Mouse (Mus musculus) stomach, embryonic 15.5 days (tissue): Measurements from ENCODE around the gene Xrcc2. TPM values are rescaled to one million over a fixed set of nuclear protein-coding genes. Genes with fewer than 3 reads are reported as not detected.

ENCODE experiments used
- ATAC-seq: fragments of 200-750 bp; cut with Nextera tagmentation; 2 replicates; pipeline ENCODE4 v1.8.0; 2017; ENCODE audit warnings: low read depth, moderate number of reproducible peaks, moderate TSS enrichment; ENCODE audit not compliant: insufficient read depth, low FRiP score
- H3K27ac ChIP-seq: fragments of 300-500 bp; sonication (generic); 2 replicates; pipeline ENCODE4 v1.5.1; 2015; ENCODE audit warnings: mild to moderate bottlenecking, inconsistent platforms
- H3K27me3 ChIP-seq: fragments of 300-500 bp; sonication (generic); replicated peaks from 2 replicates; pipeline ENCODE4 v1.6.1; 2015; ENCODE audit warnings: inconsistent platforms
- H3K36me3 ChIP-seq: fragments of 300-500 bp; sonication (generic); 2 replicates; pipeline ENCODE4 v1.6.1; 2015; ENCODE audit warnings: inconsistent platforms
- H3K4me1 ChIP-seq: fragments of 300-500 bp; sonication (generic); 2 replicates; pipeline ENCODE4 v1.6.1; 2015; ENCODE audit warnings: inconsistent platforms
- H3K4me2 ChIP-seq: fragments of 300-500 bp; sonication (generic); 2 replicates; pipeline ENCODE4 v1.6.1; 2015; ENCODE audit warnings: mild to moderate bottlenecking, inconsistent platforms
- H3K4me3 ChIP-seq: fragments of 300-500 bp; sonication (generic); replicated peaks from 2 replicates; pipeline ENCODE4 v1.5.1; 2015; ENCODE audit warnings: inconsistent platforms
- H3K9ac ChIP-seq: fragments of 300-500 bp; sonication (generic); 2 replicates; pipeline ENCODE4 v1.6.1; 2015; ENCODE audit warnings: inconsistent platforms
- H3K9me3 ChIP-seq: fragments of 300-500 bp; sonication (generic); 2 replicates; pipeline ENCODE4 v1.6.1; 2016; ENCODE audit warnings: inconsistent platforms
- WGBS: fragments of 180-500 bp; shearing (Covaris S2); methylation state at CpG from one replicate; pipeline ENCODE4 v1.1.7; 2015; 5-methylcytosine and 5-hydroxymethylcytosine counted together
- polyA plus RNA-seq: library from polyadenylated mRNA; unstranded; fragments of >200 nt; fragmentation: Nextera tagmentation; extraction: Ambion mirVana; gene quantifications from 2 replicates; pipeline ENCODE4 v1.2.1, GENCODE M21; 2015

The Xrcc2 gene
- polyA plus RNA-seq, 1 experiment from 2014 or later: 8.2 TPM

- Histone ChIP-seq H3K4me1 (peaks cover 4% of the 10 kb centered on the region; the same call in 1 of the 2 replicates), H3K9ac (no peak overlapping the region), H3K27ac (no peak overlapping the region), H3K36me3 (no peaks in the 10 kb centered on the region), H3K4me2 (no peak overlapping the region), H3K27me3 (no peaks in the 10 kb centered on the region), H3K9me3 (no peaks in the 10 kb centered on the region), H3K4me3 (no peak overlapping the region)
- WGBS: 53% methylated on average over 4 of the region's 4 CpGs
- ATAC-seq: peak; percentile 14; the same call in 1 of the 2 replicates
These were observed 39.5 kb downstream of the Xrcc2 start for GRCm38 (mm10) chr5:25666108-25666507.

- Histone ChIP-seq H3K27me3 (no peaks in the 10 kb centered on the region), H3K4me3 (no peak overlapping the region), H3K36me3 (no peaks in the 10 kb centered on the region), H3K9me3 (no peaks in the 10 kb centered on the region), H3K4me1 (peaks cover 4% of the 10 kb centered on the region; the same call in 1 of the 2 replicates), H3K9ac (no peak overlapping the region), H3K27ac (no peak overlapping the region), H3K4me2 (no peak overlapping the region)
- no peak for ATAC-seq
- 79% methylated on average over 10 of the region's 10 CpGs for WGBS
These were observed 40.1 kb downstream of the Xrcc2 start for GRCm38 (mm10) chr5:25665516-25665915.

- no peaks in the 10 kb centered on the region for H3K36me3 ChIP-seq
- no peak overlapping the region for H3K27ac ChIP-seq
- H3K4me2 ChIP-seq: no peak overlapping the region
- H3K27me3 ChIP-seq: no peaks in the 10 kb centered on the region
- no peak overlapping the region for H3K9ac ChIP-seq
- no peak for ATAC-seq
- WGBS: 75% methylated on average over 2 of the region's 2 CpGs
- H3K9me3 ChIP-seq: no peaks in the 10 kb centered on the region
- H3K4me1 ChIP-seq: peaks cover 4% of the 10 kb centered on the region; the same call in 1 of the 2 replicates
- H3K4me3 ChIP-seq: no peak overlapping the region
These were observed 42.5 kb downstream of the Xrcc2 start for GRCm38 (mm10) chr5:25663165-25663564.

DNA sequence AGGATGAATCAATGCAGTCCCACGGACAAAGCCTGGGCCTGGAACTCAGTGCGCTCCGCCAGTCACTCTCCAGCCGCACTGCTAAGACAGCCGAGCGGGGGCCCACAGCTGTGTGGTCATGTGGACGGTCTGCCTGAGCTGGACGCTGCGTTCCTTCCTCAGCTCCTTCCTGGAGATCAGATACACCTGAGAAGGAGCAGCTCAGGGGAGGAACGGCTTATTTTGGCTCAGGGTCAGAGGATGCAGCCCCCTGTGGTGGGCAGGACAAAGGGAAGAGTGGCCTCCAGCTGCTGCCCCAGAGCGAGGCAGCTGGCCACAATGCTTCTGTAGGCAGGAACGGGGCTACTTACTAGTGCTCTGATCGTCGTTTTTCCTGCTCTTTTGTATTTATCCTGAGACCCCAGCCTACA is 51.0 kb downstream of the Xrcc2 start:
- H3K4me1 ChIP-seq: 0 out of 2 replicates have a peak, but pooled peaks cover 4% of the 10 kb centered on the region
- peak overlapping the region; percentile 43 for H3K4me2 ChIP-seq
- no peak for ATAC-seq
- H3K9me3 ChIP-seq: no peaks in the 10 kb centered on the region
- H3K9ac ChIP-seq: no peak overlapping the region
- 18% methylated on average over 14 of the region's 14 CpGs for WGBS
- no peaks in the 10 kb centered on the region for H3K27me3 ChIP-seq
- H3K27ac ChIP-seq: no peak overlapping the region
- H3K36me3 ChIP-seq: no peaks in the 10 kb centered on the region
- H3K4me3 ChIP-seq: peak overlapping the region; percentile 16

DNA sequence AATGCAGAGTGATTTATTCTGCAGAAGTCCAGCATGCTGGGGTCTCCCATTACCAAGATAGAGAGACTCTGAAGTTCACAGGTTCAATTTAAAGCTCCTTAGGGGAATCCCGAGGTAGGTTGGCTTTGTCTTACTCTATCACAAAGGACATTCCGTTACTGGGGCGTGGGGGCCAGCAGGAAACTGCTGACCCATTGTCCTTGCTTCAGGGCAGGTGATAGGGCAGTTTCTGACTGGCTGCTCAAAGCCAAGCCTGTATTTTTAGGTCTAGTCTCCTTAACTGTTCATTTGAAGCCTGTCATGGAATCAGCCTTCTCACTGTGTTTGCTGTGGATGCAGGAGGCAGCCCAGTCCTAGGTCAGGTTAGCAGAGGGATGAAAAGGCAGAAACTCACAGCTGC is 52.2 kb downstream of the Xrcc2 start:
- Histone ChIP-seq H3K9me3 (no peaks in the 10 kb centered on the region), H3K9ac (no peak overlapping the region), H3K4me1 (0 out of 2 replicates have a peak, but pooled peaks cover 4% of the 10 kb centered on the region), H3K27me3 (no peaks in the 10 kb centered on the region), H3K27ac (no peak overlapping the region), H3K4me2 (no peak overlapping the region), H3K4me3 (no peak overlapping the region), H3K36me3 (no peaks in the 10 kb centered on the region)
- WGBS: 56% methylated on average over 3 of the region's 3 CpGs
- no peak for ATAC-seq

- H3K4me1 ChIP-seq: 0 out of 2 replicates have a peak, but pooled peaks cover 4% of the 10 kb centered on the region
- H3K4me3 ChIP-seq: no peak overlapping the region
- H3K9ac ChIP-seq: no peak overlapping the region
- H3K27ac ChIP-seq: no peak overlapping the region
- no peaks in the 10 kb centered on the region for H3K36me3 ChIP-seq
- 86% methylated on average over 7 of the region's 7 CpGs for WGBS
- H3K27me3 ChIP-seq: no peaks in the 10 kb centered on the region
- no peak for ATAC-seq
- no peak overlapping the region for H3K4me2 ChIP-seq
- H3K9me3 ChIP-seq: no peaks in the 10 kb centered on the region
These were observed 53.2 kb downstream of the Xrcc2 start for GRCm38 (mm10) chr5:25652435-25652834.

DNA sequence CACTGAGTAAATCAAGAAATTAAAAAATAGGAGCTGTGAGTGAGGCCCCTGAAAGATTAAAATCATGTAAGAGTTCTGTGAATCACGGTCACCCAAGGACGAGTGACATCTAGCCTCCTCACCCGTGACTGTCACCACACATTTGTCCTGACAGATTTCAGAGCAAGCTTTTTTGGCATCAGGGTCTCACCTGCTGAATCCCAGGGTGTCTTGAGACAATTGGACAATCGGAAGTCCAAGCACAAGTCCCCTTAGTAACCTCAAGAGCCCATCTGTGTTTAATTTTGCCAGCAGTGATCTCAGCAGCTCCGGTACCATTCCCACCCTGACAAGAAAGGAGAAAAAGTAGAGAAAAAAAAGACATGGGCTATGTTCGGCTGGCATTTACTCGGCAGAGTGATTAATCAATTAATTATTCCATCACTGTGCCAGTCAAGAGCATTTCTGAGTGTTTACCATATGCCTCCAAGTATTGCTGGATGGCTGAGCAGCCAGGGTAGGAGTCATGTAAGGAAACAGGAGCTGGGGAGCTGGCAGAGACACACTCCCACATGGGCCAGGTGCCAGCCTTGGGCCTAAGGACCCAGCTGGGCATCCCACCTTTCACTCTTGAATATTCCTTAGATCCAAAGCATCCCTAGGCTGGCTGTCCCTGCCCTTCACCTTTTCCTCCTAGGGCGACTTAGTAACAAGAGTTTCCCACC is 59.8 kb downstream of the Xrcc2 start:
- H3K4me1 ChIP-seq: no peaks in the 10 kb centered on the region
- H3K4me3 ChIP-seq: no peak overlapping the region
- no peak overlapping the region for H3K27ac ChIP-seq
- H3K27me3 ChIP-seq: no peaks in the 10 kb centered on the region
- no peaks in the 10 kb centered on the region for H3K36me3 ChIP-seq
- 80% methylated on average over 8 of the region's 8 CpGs for WGBS
- ATAC-seq: no peak
- no peak overlapping the region for H3K4me2 ChIP-seq
- H3K9ac ChIP-seq: no peak overlapping the region
- no peaks in the 10 kb centered on the region for H3K9me3 ChIP-seq

GRCm38 (mm10) chr5:25644509-25644908 is 61.1 kb downstream of the Xrcc2 start:
- no peak for ATAC-seq
- H3K4me3 ChIP-seq: no peak overlapping the region
- 93% methylated on average over 2 of the region's 2 CpGs for WGBS
- H3K9me3 ChIP-seq: no peaks in the 10 kb centered on the region
- H3K27ac ChIP-seq: no peak overlapping the region
- H3K27me3 ChIP-seq: no peaks in the 10 kb centered on the region
- H3K4me2 ChIP-seq: no peak overlapping the region
- no peaks in the 10 kb centered on the region for H3K36me3 ChIP-seq
- H3K9ac ChIP-seq: no peak overlapping the region
- no peaks in the 10 kb centered on the region for H3K4me1 ChIP-seq

- no peak overlapping the region for H3K4me2 ChIP-seq
- no peak overlapping the region for H3K27ac ChIP-seq
- no peaks in the 10 kb centered on the region for H3K9me3 ChIP-seq
- no peak overlapping the region for H3K4me3 ChIP-seq
- ATAC-seq: no peak
- no peak overlapping the region for H3K9ac ChIP-seq
- no peaks in the 10 kb centered on the region for H3K36me3 ChIP-seq
- H3K27me3 ChIP-seq: no peaks in the 10 kb centered on the region
- H3K4me1 ChIP-seq: no peaks in the 10 kb centered on the region
- WGBS: 83% methylated on average over 1 of the region's 1 CpGs
These were observed 62.9 kb downstream of the Xrcc2 start for GRCm38 (mm10) chr5:25642741-25643140.

Other genes starting within 250 kb of the Xrcc2 start
- 13.4 and 14.2 TPM in 2 replicates for gene Kmt2c, start 207.0 kb downstream of the Xrcc2 start, polyA plus RNA-seq
- gene Cct8l1, start 189.8 kb downstream of the Xrcc2 start, polyA plus RNA-seq: 0.09 TPM in 1 of 2 replicates, not detected in the other
- gene Actr3b, start 54.2 kb upstream of the Xrcc2 start, polyA plus RNA-seq: 3.8 and 4.1 TPM in 2 replicates
- 0.05 TPM in 1 of 2 replicates, not detected in the other for gene Gm21663, start 236.6 kb upstream of the Xrcc2 start, polyA plus RNA-seq
- gene Gm21671, start 248.6 kb upstream of the Xrcc2 start, polyA plus RNA-seq: 0.06 TPM in 1 of 2 replicates, not detected in the other